Mouse (Mus musculus): ENCODE data around the gene Ap1g2. TPM values are rescaled to one million over a fixed set of nuclear protein-coding genes. Genes with fewer than 3 reads are reported as not detected.

Gene Ap1g2
- total RNA-seq, 4 experiments from 2014 or later, result 10.8 to 20.7 (median 14.8) TPM

DNA sequence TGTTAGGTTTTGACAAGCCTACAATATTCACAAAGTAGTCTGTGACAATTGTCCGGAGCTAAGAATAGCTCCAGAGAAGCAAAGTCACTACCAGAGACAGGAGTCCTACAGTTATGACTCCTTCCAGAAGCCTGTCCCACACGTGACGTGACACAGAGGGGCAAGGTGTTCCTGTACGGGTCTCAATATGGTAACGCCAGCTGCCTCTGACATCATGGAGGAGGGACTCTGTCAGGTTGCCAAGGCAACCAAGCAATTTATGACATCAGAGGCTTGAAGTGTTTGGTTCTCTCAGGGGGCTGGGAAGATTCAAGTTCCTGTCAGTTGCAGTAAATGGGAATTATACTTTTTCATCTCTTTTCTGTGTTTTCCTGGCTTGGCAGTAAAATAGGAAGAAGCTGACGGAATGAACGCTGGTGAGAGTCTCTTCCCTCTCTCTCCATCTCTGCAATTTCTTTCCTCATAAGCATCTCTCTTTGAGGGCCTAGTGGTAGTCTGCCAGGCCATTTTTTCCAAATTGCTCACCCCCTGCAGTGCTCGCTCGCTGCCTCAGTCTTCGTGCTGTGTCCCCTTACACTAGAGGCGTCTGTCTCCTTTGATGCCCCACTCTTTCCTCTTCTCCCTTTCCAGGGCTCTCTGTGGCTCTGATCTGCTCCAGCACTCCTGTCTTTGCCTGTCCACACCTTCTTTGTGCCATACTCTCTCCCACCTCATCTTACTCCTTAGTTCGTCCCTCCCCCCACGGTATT, 17.0 kb downstream of the Ap1g2 start:
- no peak for DNase-seq (ENCODE audit: low spot score in 2 of 2)

DNA sequence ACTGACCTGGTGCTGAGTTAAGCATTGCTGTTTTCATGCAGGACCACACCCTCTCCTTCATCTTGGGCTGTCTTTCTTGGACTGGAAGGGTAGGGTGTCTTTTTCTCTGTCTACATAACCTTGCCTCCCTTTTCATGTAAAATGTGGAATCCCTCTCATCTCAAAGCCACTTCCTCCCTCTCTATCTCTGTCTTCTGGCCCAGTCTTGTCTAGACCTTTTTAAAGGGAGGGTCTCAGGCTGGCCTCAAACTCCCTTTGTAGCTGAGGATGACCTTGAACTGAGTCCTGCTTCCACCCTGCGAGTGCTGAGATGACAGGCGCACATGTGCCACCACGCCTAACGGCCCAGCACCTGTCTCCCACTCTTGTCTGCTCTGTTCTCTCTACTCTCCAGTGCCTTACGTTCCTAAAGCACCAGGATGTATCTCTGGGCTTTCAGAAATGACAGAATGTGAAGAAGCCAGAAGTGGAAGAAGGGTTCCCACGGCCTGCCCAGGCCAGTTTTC, 20.3 kb downstream of the Ap1g2 start:
- no peak for DNase-seq (ENCODE audit: low spot score in 2 of 2)

- DNase-seq (ENCODE audit: low spot score in 2 of 2), result no peak
These were observed 20.9 kb downstream of the Ap1g2 start for GRCm38 (mm10) chr14:55085324-55086008.

- no peak for DNase-seq (ENCODE audit: low spot score in 2 of 2)
These were observed 22.9 kb downstream of the Ap1g2 start for GRCm38 (mm10) chr14:55083481-55083880.

- DNase-seq (ENCODE audit: low spot score in 2 of 2), result no peak
These were observed 25.3 kb downstream of the Ap1g2 start for GRCm38 (mm10) chr14:55081105-55081504.

DNA sequence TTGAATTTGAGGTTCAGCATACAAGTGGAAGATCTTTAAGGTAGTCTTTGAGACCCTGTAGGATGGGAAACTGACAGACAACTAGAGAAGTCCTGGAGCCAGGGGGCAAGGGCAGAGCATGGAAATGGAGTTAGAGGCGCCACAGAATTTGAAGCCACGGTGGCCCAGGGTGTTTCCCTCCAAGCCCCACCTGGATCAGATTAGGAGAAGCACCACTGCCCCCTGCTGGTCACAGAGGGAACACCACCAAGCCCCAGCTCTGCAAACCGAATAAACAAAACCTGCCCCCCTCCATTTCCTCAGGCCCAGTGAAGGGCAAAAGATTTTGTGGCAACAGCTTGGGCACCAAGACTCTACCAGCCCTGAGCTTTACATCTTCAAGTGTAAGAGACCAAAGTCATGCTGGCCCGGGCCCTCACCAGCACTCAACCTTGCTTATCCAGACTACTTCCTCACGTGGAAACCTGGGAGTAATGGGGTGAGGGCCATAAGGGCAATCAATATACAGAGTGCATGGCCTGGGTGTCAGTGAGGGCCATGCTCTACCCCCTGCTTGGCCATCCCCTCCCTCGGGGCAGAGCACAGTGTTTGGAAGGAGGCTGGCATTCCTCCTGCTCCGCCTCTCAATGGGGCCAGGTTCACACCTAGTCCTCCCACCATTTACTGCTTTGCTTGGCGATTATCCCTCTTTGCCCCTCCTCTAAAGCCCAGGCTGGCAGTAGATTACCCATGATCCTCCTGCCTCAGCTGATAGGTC, 27.0 kb downstream of the Ap1g2 start:
- peak in 1 of 2 experiments; percentile 77 for DNase-seq (ENCODE audit: low spot score in 2 of 2)

DNA sequence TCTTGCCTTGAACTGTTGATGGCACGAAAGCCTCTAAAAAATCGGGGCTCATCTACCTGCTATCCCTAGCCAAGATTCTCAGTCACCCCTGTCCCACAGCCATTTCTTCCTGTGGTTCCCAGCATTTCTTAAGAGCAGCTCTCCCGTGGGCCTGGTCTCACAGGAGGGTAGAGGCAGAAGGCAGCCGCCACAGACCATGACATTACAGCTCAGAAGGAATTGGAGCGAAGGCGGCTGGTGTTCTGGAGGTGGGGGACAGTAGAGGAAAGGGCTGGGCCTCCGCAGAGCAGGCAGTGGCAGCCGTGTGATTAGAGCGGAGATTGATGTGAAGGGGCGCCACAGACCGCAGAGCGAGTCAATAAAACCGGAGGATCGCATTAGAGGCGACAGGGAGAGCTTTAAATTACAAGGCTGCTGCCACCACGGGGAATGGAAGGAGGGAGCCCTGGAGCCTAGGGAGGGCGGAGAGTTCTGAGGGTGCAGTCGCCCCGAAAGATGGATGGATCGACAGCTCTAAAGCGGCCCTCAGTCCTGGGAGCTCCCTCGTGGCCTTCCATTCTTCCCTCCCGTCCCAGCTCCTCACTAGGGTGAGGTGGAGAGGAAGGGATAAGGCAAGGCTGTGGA, 27.9 kb downstream of the Ap1g2 start:
- DNase-seq (ENCODE audit: low spot score in 2 of 2), result no peak

DNA sequence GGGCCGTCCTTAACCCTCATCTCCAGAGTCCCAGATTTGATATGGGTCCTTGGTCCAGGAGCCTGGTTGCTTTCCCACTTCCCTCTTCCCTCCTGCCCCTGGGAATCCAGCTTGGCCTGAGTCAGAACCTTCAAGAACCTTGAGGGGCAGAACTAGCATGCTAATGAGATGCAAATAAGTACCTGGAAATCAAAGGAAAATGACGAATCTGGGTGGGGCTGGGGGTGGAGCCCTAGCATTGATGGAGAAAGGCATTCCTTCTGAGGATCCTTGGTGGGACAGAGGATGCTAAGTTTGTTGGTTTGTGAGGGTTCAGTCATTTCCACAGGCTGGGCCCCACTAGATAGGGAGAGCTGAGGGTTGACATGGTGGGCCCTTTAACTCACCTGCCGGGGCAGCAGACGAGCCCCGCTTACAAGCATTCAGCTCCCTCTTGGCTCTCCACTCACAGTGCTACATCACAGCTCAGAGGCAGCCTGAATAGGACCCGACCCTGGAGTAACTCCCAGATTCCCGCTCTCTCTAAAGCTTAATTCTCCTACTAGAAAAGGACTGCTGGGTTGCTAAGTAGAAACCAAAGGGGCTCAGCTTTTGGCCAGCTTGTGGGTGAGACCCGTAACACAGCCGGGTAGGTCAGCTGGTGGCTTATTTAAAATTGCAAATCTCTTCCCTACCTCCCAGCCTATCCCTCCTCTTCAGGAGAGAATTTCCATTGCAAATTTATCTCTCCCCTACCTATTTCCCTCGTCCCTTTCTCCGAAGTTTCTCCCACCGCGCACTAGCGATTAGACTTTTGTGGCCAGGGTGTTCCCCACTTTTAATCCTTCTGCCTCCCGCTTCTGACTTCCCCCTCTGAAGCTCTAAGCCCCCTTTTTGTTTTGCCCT, 28.7 kb downstream of the Ap1g2 start:
- DNase-seq (ENCODE audit: low spot score in 2 of 2), result no peak

- DNase-seq (ENCODE audit: low spot score in 2 of 2), result no peak
These were observed 29.4 kb downstream of the Ap1g2 start for GRCm38 (mm10) chr14:55076956-55077355.

- DNase-seq (ENCODE audit: low spot score in 2 of 2), result no peak
These were observed 30.2 kb downstream of the Ap1g2 start for GRCm38 (mm10) chr14:55076224-55076623.

DNA sequence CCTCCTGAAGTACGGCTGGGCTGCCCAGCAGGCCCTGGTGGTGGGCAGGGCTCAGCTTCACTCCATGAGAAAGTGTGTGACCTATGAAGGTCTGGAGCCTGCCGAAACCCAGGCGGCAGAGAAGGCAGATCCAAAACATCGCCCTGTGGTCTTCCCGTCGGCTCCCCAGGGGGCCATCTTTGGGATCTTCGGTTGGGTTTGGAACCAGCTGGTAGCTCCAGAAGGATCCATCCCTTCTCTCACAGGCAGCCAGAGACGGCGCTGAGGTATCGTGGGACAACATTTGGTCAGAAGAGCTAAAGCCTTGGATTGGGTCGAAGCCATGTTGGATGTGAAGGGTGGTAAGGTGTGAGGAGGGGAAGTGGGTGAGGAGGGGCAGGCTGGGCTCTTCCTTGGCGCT, 32.0 kb downstream of the Ap1g2 start:
- DNase-seq (ENCODE audit: low spot score in 2 of 2), result no peak

- no peak for DNase-seq (ENCODE audit: low spot score in 2 of 2)
These were observed 34.6 kb downstream of the Ap1g2 start for GRCm38 (mm10) chr14:55071756-55072155.

DNA sequence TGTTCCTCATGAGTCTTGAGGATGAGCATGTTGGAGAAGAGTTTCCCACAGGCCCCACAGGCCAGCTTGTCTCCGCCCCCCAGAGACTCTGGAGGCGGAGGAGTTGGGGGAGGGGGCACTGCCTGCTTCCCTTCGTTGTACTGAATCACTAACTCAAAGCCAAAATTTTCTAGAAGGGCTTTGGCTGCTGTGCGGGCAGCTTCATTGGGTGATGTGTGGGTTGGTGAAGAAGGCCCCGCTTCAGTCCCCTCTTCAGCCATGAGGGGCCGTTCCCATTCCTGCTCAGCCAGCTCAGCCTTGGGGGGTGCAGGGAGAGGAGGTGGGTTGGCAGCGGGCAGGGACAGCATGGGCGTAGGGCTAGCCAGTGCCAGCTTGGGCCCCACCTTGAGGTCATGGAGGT, 40.4 kb downstream of the Ap1g2 start:
- no peak for DNase-seq (ENCODE audit: low spot score in 2 of 2)

- no peak for DNase-seq (ENCODE audit: low spot score in 2 of 2)
These were observed 41.0 kb downstream of the Ap1g2 start for GRCm38 (mm10) chr14:55065391-55065790.

DNA sequence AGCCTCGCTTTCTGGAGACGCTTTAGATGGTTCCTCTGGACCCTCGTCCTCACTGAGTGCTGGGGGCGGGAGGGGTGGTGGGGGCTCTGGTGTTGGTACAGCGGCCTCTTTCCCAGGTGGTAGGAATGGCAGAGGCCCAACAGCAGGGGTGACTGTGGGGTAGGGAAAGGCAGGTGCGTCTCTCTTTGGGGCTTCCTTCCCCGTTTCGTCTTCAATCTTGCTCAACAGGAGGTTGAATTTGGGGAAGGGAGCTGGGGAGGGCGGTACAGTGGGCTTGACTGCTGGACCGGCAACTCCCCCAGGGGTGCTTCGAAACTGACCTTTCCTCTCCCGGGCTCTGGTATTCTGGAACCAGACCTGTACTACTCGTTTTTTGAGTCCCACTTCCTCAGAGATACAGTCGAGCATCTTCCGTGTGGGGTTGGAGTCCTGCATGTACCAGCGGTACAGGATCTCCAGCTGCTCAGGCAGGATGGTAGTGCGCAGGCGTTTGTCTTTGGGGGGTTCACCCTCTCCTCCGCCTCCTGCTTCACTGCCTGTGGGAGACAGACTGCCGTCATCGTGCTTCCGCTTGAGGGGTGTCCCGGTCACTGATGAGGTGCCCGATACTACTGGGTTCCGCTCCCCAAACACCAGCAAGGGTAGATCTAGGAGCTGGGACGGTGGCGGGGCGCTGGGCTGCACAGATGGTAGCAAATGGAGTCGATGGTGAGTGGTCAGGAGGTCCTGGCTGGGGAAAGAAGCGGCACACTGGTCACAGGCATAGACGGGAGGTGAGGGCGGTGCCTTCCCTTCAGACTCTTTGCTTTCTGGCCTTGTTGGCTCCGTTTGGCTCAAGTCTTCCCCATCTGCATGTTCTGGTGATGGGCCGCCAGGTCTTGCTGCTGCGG, 41.7 kb downstream of the Ap1g2 start:
- DNase-seq (ENCODE audit: low spot score in 2 of 2), result no peak

- no peak for DNase-seq (ENCODE audit: low spot score in 2 of 2)
These were observed 42.6 kb downstream of the Ap1g2 start for GRCm38 (mm10) chr14:55063581-55064381.

DNA sequence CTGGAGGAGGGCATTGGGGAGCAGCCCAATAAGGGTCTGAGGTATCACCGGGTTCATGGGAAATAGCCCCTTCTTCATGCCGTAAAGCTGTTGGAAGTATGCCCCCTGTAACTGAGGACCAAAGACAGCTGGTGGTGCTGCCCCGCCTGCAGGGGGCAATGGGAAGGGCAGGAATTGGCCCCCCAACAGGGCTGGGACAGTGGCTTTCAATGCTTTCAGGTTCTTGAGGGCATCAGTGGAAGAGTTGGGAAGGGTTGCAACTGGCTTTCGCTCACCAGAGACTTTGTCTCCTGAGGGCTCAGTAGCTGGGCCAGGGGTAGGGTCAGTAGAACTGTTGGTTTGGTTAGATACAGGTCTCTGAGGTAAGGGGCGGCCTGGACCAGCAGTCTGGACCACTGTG, 43.3 kb downstream of the Ap1g2 start:
- no peak for DNase-seq (ENCODE audit: low spot score in 2 of 2)

DNA sequence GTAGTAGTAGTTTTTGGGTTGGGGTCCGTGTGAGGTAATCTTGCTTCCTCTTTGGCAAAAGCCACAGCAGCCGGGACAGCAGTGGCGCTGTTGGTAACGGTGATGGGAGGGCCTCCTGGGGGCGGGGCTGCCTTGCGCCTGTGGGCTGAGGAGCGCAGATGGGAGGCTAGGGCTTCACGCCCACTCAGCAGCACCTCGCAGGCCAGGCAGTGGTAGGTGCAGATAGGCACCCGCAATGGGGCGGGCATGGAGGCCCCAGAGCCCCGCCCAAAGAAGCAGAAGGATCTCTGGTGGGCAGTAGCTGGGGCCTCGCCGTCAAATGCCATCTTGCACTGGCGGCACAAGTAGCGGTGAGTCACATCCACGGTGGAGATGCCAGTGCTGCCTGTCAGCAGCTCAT, 43.8 kb downstream of the Ap1g2 start:
- DNase-seq (ENCODE audit: low spot score in 2 of 2), result peak; percentile 66 to 69

- DNase-seq (ENCODE audit: low spot score in 2 of 2), result no peak
These were observed 44.5 kb downstream of the Ap1g2 start for GRCm38 (mm10) chr14:55061845-55062244.

Measured in layer of hippocampus, adult 8-10 months (tissue).